Mouse (Mus musculus) right cerebral cortex, adult 18-20 months (tissue): ENCODE results near the gene Xkr8.

Experiments used
- DNase-seq: peaks from one replicate; pipeline ENCODE4 v3.0.0; 2022; ENCODE audit warnings: mixed read lengths

The Xkr8 gene

DNA sequence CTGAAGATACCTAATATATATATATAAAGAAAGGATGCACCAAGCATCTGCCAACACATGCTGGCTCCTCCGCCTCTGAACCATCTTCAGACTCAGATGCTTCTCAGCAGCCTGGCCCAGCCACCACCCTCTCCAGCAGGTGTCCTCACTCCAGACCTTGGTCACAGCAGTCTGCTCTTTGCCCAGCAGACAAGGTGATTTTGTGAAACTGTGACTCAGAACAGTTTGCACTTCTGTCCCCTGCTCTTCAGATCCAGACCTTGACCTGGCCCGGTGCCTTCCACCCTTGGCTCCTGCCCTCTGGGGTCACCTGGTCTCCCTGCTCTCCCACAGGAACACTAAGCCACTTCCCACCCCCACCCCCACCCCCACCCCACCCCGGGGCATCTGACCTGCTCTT, 3.5 kb upstream of the Xkr8 start:
- no peak for DNase-seq

DNA sequence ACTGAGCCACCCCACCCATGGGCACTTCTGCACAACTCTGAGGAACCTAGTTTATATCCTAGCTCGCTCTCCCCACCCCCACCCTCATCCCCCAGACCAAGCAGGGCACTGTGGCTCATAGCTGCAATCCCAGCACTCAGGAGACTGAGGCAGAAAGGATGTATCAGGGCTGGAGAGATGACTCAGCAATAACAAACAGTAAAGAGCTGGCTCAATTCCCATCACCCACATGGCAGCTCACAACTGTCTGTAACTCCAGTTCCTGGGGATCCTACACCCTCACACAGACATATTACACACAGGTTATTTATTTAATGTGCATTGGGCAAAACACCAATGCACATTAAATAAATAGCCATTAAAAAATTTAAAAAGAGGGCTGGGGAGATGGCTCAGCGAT, 3.0 kb upstream of the Xkr8 start:
- peak; percentile 33 for DNase-seq

- no peak for DNase-seq
Measured at GRCm38 (mm10) chr4:132734766-132735165, 2.4 kb upstream of the Xkr8 start.

GRCm38 (mm10) chr4:132733071-132733770, 875 bp upstream of the Xkr8 start:
- DNase-seq: no peak

GRCm38 (mm10) chr4:132731616-132732015, 730 bp downstream of the Xkr8 start:
- DNase-seq: no peak

- DNase-seq: no peak
Measured at GRCm38 (mm10) chr4:132728233-132728632, 4.1 kb downstream of the Xkr8 start.

DNA sequence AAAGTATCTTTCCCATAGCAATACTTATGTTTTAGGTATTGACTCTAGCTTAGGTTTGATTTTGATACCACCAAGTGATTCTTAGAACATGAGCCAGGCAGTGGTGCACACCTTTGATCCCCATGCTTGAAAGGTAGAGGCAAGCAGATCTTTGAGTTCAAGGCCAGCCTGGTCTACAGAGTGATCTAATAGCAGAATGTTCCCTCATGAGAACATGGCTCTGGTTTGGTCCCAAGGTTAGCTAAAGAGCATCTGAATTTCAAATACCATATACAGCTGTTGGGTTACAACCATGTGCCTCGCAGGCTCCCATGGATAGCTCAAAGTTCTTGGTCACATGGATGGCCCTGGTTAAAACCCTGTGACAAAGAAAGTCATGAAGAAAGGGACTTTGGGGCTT, 14.1 kb downstream of the Xkr8 start:
- DNase-seq: no peak

DNA sequence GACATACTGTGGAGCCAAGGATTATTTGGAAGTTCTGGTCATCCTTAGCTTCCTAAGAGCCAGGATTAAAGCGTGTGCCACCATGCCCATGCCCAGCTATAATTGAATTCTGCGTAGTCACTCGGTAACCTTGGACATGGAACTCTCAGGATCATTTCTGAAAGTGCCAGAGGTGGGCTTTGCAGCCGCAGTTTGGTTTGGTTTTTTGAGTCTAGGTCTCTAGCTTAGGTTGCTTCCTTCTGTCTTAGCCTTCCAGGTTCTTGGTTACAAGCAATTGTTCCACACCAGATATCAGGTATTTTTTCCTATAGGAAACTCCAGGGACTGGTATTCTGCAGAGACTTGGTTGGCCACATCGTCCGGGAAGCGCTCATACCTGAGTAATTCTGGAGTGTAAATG, 19.2 kb downstream of the Xkr8 start:
- DNase-seq: no peak

GRCm38 (mm10) chr4:132706885-132707284, 25.5 kb downstream of the Xkr8 start:
- peak; percentile 23 for DNase-seq

GRCm38 (mm10) chr4:132702076-132702475, 30.3 kb downstream of the Xkr8 start:
- no peak for DNase-seq

GRCm38 (mm10) chr4:132693366-132693765, 39.0 kb downstream of the Xkr8 start:
- no peak for DNase-seq

- DNase-seq: no peak
Measured at GRCm38 (mm10) chr4:132689634-132690033, 42.7 kb downstream of the Xkr8 start.

- peak; percentile 32 for DNase-seq
Measured at GRCm38 (mm10) chr4:132676771-132677539, 55.4 kb downstream of the Xkr8 start.
